Mouse (Mus musculus) ES-Bruce4 (cell line): ENCODE results near the gene Rnf213.

Experiments used
- CTCF ChIP-seq: IDR thresholded peaks from one replicate; pipeline ENCODE4 v1.8.1; 2011; ENCODE audit warnings: low read depth, low read length
- EP300 ChIP-seq: IDR thresholded peaks from 2 replicates; pipeline ENCODE4 v1.6.1; 2011; ENCODE audit warnings: low read depth, low read length; ENCODE audit not compliant: insufficient read depth
- POLR2A ChIP-seq: IDR thresholded peaks from one replicate; pipeline ENCODE4 v1.8.1; 2011; ENCODE audit warnings: low read length; ENCODE audit not compliant: insufficient read depth

DNA sequence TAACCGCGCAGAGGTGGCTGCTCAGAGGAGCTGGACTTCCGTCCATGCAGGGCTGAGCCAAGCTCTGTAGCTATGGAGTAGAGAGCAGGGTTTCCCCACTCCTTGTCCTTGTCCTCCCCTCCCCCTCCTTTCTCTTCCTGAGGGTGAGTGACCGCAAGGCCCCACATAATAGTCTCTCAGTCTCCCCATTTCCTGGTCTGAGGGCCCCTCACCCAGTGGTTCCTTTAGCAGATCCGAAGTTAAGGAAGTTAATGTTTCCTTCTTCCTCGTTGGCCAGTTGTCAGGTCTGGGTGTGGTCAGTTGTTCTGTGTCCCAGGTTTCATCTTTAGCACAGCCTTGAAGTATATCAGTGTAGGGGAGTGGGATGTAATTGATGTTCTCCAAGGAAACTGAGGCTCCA lies 17.5 kb upstream of the Rnf213 start:
- TF ChIP-seq POLR2A (no peak), CTCF (no peak), EP300 (no peak)
